8 mouse cellular contexts compared by ENCODE assay signal in the genomic region with DNA sequence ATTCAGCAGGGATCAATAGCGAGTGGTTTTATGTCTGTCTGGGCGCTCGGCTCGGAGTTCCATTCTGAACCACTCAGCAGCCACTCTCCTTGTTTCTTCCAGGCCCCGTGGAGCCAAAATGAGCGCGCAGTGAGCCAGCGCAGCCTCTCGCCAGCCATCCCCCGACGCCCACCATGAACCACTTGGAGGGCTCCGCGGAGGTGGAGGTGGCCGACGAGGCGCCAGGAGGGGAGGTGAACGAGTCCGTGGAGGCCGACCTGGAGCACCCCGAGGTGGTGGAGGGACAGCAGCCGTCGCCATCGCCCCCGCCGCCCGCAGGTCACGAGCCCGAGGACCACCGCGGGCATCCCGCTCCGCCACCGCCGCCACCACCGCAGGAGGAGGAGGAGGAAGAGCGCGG.
DNase-seq lines count a peak whose midpoint lies in the region; TF ChIP-seq lines count a peak whose summit lies in the region.

No protein-coding gene starts in this region.

- no peak for DNase-seq in heart, adult 2 months
- DNase-seq in heart, adult 8-10 months (ENCODE audit: low spot score): no peak
- peak; percentile 19 for DNase-seq in right cerebral cortex, postnatal 14 days
- no peak for DNase-seq in right cerebral cortex, postnatal 36 days (ENCODE audit: low spot score in 2 of 2)
- DNase-seq in midbrain, embryonic 10.5 days (ENCODE audit: low spot score): no peak
- no peak for DNase-seq in thymus, adult 2 months
- DNase-seq in thymus, postnatal 4 days: no peak
- no peak for DNase-seq in lung, postnatal 14 days

- WGBS in heart, adult 2 months: 35% methylated on average over 37 of the region's 37 CpGs
- WGBS in midbrain, embryonic 10.5 days: 28% methylated on average over 35 of the region's 37 CpGs
- WGBS in thymus, adult 2 months: 45% methylated on average over 37 of the region's 37 CpGs

- H3K36me3 ChIP-seq in heart, adult 2 months (ENCODE audit: control insufficient read depth, insufficient read depth, low read length): no peaks in the 10 kb centered on the region
- no peaks in the 10 kb centered on the region for H3K36me3 ChIP-seq in midbrain, embryonic 10.5 days
- no peaks in the 10 kb centered on the region for H3K36me3 ChIP-seq in thymus, adult 2 months (ENCODE audit: control insufficient read depth, insufficient read depth, low read length)

- H3K9ac ChIP-seq in heart, adult 2 months (ENCODE audit: low read depth, low read length): peak overlapping the region; percentile 47

- peaks cover 12% of the 10 kb centered on the region for H3K27me3 ChIP-seq in heart, adult 2 months (ENCODE audit: control insufficient read depth, insufficient read depth, low read length)
- peaks cover 80% of the 10 kb centered on the region for H3K27me3 ChIP-seq in midbrain, embryonic 10.5 days (ENCODE audit: low read depth, poor library complexity, severe bottlenecking)
- no peaks in the 10 kb centered on the region for H3K27me3 ChIP-seq in thymus, adult 2 months (ENCODE audit: control insufficient read depth, insufficient read depth, low read length)

- no peaks in the 10 kb centered on the region for H3K4me1 ChIP-seq in heart, adult 2 months (ENCODE audit: control insufficient read depth, insufficient read depth, low read length)
- H3K4me1 ChIP-seq in midbrain, embryonic 10.5 days: peaks cover 21% of the 10 kb centered on the region
- H3K4me1 ChIP-seq in thymus, adult 2 months (replicated peaks; ENCODE audit: control insufficient read depth, insufficient read depth, low read length): no peaks in the 10 kb centered on the region

- peak overlapping the region; percentile 38; the same call in 1 of the 2 replicates for H3K4me3 ChIP-seq in heart, adult 2 months
- H3K4me3 ChIP-seq in midbrain, embryonic 10.5 days: peak overlapping the region; percentile 52
- H3K4me3 ChIP-seq in thymus, adult 2 months (ENCODE audit: control insufficient read depth, insufficient read depth, low read length): no peak overlapping the region

- no peak for TF ChIP-seq EP300 in heart, adult 2 months (IDR thresholded peaks at IDR 0.05; ENCODE audit: insufficient read depth, low read depth, low read length)

- TF ChIP-seq POLR2A in heart, adult 2 months (IDR thresholded peaks at IDR 0.05; ENCODE audit: insufficient read depth, low read depth, low read length): no peak
- TF ChIP-seq POLR2A in thymus, adult 2 months (IDR thresholded peaks at IDR 0.05; ENCODE audit: control insufficient read depth, extremely low read depth, insufficient read depth, low read length, poor library complexity): no peak

- no peak for TF ChIP-seq CTCF in heart, adult 2 months (IDR thresholded peaks at IDR 0.05)
- no peak for TF ChIP-seq CTCF in thymus, adult 2 months (IDR thresholded peaks at IDR 0.05; ENCODE audit: borderline replicate concordance, control insufficient read depth, extremely low read depth, insufficient read depth, low read length, poor library complexity)

- H3K27ac ChIP-seq in heart, adult 2 months: no peak overlapping the region
- peak overlapping the region; percentile 68; the same call in 1 of the 2 replicates for H3K27ac ChIP-seq in midbrain, embryonic 10.5 days (replicated peaks)
- H3K27ac ChIP-seq in thymus, adult 2 months (ENCODE audit: control insufficient read depth, insufficient read depth, low read length): no peak overlapping the region

- H3K9me3 ChIP-seq in midbrain, embryonic 10.5 days (replicated peaks): peaks cover 11% of the 10 kb centered on the region; the same call in 1 of the 2 replicates

- intact Hi-C loops in heart, adult 2 months (cut with DNase I): no loop called here

- H3K79me2 ChIP-seq in heart, adult 2 months (replicated peaks; ENCODE audit: control insufficient read depth, insufficient read depth, low read length): no peaks in the 10 kb centered on the region
